Mouse (Mus musculus) heart, adult 2 months (tissue): ENCODE results near the gene Trp53tg5.

Source experiments
- CTCF ChIP-seq: fragments of 200-600 bp; IDR thresholded peaks from 2 replicates; pipeline ENCODE4 v1.8.1; 2022; ENCODE audit warnings: antibody characterized with exemption, mild to moderate bottlenecking, moderate library complexity
- EP300 ChIP-seq: fragments of 200-500 bp; IDR thresholded peaks from 2 replicates; pipeline ENCODE4 v1.6.1; 2011; ENCODE audit warnings: low read depth, low read length, control low read depth; ENCODE audit not compliant: insufficient read depth

GRCm38 (mm10) chr2:164455421-164456190, 17.9 kb downstream of the Trp53tg5 start:
- TF ChIP-seq CTCF (no peak), EP300 (0 out of 2 replicates have a peak, but pooled peaks have one; percentile 14)
